Mouse (Mus musculus) midbrain, postnatal 0 days (tissue): ENCODE results near the gene Gpr180. TPM values are rescaled to one million over a fixed set of nuclear protein-coding genes. Genes with fewer than 3 reads are reported as not detected.

ENCODE experiments used
- ATAC-seq: fragments of 200-750 bp; cut with Nextera tagmentation; 2 replicates; pipeline ENCODE4 v1.8.0; 2017; ENCODE audit warnings: moderate number of reproducible peaks, mild to moderate bottlenecking, moderate TSS enrichment, moderate library complexity; ENCODE audit not compliant: low FRiP score
- DNase-seq: peaks from one replicate; pipeline ENCODE4 v3.0.0-alpha.2; 2015; ENCODE audit warnings: low spot score
- H3K27ac ChIP-seq: fragments of 300-500 bp; sonication (generic); 2 replicates; pipeline ENCODE4 v1.5.1; 2014; ENCODE audit warnings: low read depth, mild to moderate bottlenecking, low read length, mixed read lengths
- H3K27me3 ChIP-seq: fragments of 300-500 bp; sonication (generic); 2 replicates; pipeline ENCODE4 v1.6.1; 2014; ENCODE audit warnings: low read length, control low read depth, mixed read lengths; ENCODE audit not compliant: insufficient read depth
- H3K36me3 ChIP-seq: fragments of 300-500 bp; sonication (generic); 2 replicates; pipeline ENCODE4 v1.6.1; 2014; ENCODE audit warnings: low read length, control low read depth, mixed read lengths; ENCODE audit not compliant: insufficient read depth
- H3K4me1 ChIP-seq: fragments of 300-500 bp; sonication (generic); 2 replicates; pipeline ENCODE4 v1.6.1; 2014; ENCODE audit warnings: mild to moderate bottlenecking, control low read depth, antibody characterized with exemption, low read length, mixed read lengths; ENCODE audit not compliant: insufficient read depth
- H3K4me2 ChIP-seq: fragments of 300-500 bp; sonication (generic); 2 replicates; pipeline ENCODE4 v1.6.1; 2014; ENCODE audit warnings: low read depth, mild to moderate bottlenecking, low read length, mixed read lengths; ENCODE audit not compliant: poor library complexity, severe bottlenecking
- H3K4me3 ChIP-seq: fragments of 300-500 bp; sonication (generic); 2 replicates; pipeline ENCODE4 v1.5.1; 2014; ENCODE audit warnings: low read depth, mild to moderate bottlenecking, low read length, moderate library complexity
- H3K9ac ChIP-seq: fragments of 300-500 bp; sonication (generic); replicated peaks from 2 replicates; pipeline ENCODE4 v1.6.1; 2014; ENCODE audit warnings: mild to moderate bottlenecking, low read length, moderate library complexity, mixed read lengths; ENCODE audit not compliant: poor library complexity, severe bottlenecking
- H3K9me3 ChIP-seq: fragments of 300-500 bp; sonication (generic); 2 replicates; pipeline ENCODE4 v1.6.1; 2016; ENCODE audit warnings: low read length, control low read depth
- CTCF ChIP-seq: IDR thresholded peaks from 2 replicates; pipeline ENCODE4 v1.5.1; 2016; ENCODE audit warnings: antibody characterized with exemption, mild to moderate bottlenecking
- WGBS: fragments of 180-500 bp; shearing (Covaris S2); extraction: QIAGEN DNeasy Blood & Tissue Kit; methylation state at CpG from one replicate; pipeline ENCODE4 v1.1.7; 2014; 5-methylcytosine and 5-hydroxymethylcytosine counted together
- polyA plus RNA-seq: library from polyadenylated mRNA; unstranded; fragments of >200 nt; fragmentation: Nextera tagmentation; extraction: Ambion mirVana; gene quantifications from 2 replicates; pipeline ENCODE4 v1.2.1, GENCODE M21; 2015
- total RNA-seq: library from RNA; depleted of rRNA; stranded (reverse); fragments of >200 nt; gene quantifications from 2 replicates; pipeline ENCODE4 v1.2.3, GENCODE M21; 2014

The Gpr180 gene
- total and polyA plus RNA-seq, 2 experiments from 2014 or later = 49.3 to 62.3 TPM

DNA sequence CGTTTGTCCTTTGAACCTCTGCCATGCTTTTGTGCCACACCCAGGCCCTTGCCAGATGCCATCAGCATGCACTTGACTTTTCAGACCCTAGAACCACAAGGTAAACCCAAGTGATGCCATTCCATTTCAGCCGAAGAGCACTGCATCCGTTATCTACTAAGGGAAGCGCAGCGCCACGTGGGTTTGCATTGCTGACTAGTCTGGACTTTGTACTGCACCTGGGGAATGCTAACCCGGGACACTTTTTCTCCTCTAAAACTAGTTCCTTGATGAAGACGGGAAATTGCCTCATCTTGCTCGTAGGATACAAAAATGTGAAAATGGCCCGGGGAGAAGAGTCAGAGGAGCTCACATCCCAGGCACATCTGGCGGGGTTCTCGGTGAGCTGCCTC is 38.7 kb downstream of the Gpr180 start:
- TF ChIP-seq CTCF = no peak
- DNase-seq = no peak
- Histone ChIP-seq H3K4me1 (0 out of 2 replicates have a peak, but pooled peaks cover 3% of the 10 kb centered on the region), H3K27me3 (no peaks in the 10 kb centered on the region), H3K4me3 (no peak overlapping the region), H3K36me3 (no peaks in the 10 kb centered on the region), H3K4me2 (no peak overlapping the region), H3K27ac (no peak overlapping the region), H3K9me3 (no peaks in the 10 kb centered on the region), H3K9ac (no peak overlapping the region)
- ATAC-seq = no peak
- WGBS = 93% methylated on average over 12 of the region's 12 CpGs

DNA sequence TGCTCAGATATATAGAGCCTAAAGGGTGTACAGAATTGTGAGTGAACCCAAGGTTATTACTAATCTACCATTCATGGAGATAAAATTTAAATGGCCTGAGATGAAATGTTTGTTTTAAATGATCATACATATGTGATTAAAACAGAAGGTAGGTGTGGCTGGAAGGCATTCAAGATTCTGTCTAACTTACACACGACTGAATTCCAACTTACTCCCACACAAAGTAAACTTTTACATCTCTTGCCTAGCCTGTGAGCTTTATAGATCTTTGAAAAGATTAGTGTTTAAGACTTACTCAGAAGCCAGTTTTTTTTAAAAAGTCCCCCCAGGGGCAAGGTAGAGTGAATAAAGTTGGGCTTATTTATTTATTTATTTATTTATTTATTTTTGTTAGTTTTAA is 42.3 kb downstream of the Gpr180 start:
- 50% methylated on average over 1 of the region's 1 CpGs for WGBS
- H3K9me3 ChIP-seq = no peaks in the 10 kb centered on the region
- ATAC-seq = no peak
- 0 out of 2 replicates have a peak, but pooled peaks cover 3% of the 10 kb centered on the region for H3K4me1 ChIP-seq
- no peak overlapping the region for H3K9ac ChIP-seq
- no peak overlapping the region for H3K27ac ChIP-seq
- H3K4me3 ChIP-seq = no peak overlapping the region
- no peak for DNase-seq
- TF ChIP-seq CTCF = no peak
- no peaks in the 10 kb centered on the region for H3K27me3 ChIP-seq
- H3K4me2 ChIP-seq = no peak overlapping the region
- no peaks in the 10 kb centered on the region for H3K36me3 ChIP-seq

DNA sequence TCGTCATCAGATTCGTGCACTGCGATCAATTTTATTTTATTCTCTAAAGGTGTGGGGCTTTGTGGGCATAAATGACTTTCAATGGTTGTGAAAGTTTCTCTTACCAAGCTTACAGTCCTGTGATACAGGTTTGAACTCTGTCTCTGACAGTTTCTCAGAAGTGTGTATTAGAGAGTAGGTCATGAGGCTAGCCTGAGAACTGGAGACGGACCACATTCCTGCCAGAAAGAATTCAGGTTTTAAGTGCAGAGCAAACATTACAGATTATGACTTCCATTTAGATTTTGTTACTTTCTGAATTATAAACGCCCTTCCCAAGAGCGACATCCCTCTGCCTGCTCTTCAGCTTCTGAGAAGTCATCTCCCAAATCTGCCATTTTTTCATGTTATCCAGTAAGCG is 42.7 kb downstream of the Gpr180 start:
- Histone ChIP-seq H3K27ac (peak overlapping the region; percentile 70; the same call in 1 of the 2 replicates), H3K9me3 (no peaks in the 10 kb centered on the region), H3K9ac (peak overlapping the region; percentile 55; the same call in 1 of the 2 replicates), H3K27me3 (no peaks in the 10 kb centered on the region), H3K4me3 (peak overlapping the region; percentile 53), H3K4me1 (0 out of 2 replicates have a peak, but pooled peaks cover 3% of the 10 kb centered on the region), H3K36me3 (no peaks in the 10 kb centered on the region), H3K4me2 (peak overlapping the region; percentile 85)
- DNase-seq = no peak
- ATAC-seq = no peak
- 31% methylated on average over 7 of the region's 7 CpGs for WGBS
- no peak for TF ChIP-seq CTCF

DNA sequence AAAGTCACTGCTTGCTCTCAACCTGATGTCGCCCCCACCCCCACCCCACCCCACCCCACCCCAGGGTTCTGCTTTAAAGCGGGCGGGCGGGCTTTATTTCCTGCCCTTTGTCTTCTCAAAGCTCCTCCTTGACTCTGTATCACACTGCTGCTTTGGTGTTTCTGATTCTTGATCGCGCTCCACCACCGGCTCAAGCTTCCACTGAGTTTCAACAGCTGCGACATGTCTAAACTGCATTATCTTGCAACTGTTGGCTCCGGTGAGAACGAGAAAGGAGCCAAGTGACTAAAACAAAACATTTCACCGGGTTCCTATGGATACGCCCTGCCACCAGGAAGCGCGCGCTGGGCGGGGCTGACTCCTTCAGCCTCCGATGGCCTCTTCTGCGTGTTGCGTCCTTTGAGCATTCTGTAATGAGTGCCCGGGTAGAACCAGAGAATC is 43.2 kb downstream of the Gpr180 start:
- peak; percentile 81 for ATAC-seq
- peak; percentile 71 for DNase-seq
- peak overlapping the region; percentile 70 for H3K27ac ChIP-seq
- peak overlapping the region; percentile 55 for H3K9ac ChIP-seq
- peak overlapping the region; percentile 85 for H3K4me2 ChIP-seq
- no peaks in the 10 kb centered on the region for H3K9me3 ChIP-seq
- H3K36me3 ChIP-seq = no peaks in the 10 kb centered on the region
- H3K27me3 ChIP-seq = no peaks in the 10 kb centered on the region
- H3K4me3 ChIP-seq = peak overlapping the region; percentile 53
- 0% methylated on average over 20 of the region's 20 CpGs for WGBS
- H3K4me1 ChIP-seq = 0 out of 2 replicates have a peak, but pooled peaks cover 3% of the 10 kb centered on the region
- no peak for TF ChIP-seq CTCF

DNA sequence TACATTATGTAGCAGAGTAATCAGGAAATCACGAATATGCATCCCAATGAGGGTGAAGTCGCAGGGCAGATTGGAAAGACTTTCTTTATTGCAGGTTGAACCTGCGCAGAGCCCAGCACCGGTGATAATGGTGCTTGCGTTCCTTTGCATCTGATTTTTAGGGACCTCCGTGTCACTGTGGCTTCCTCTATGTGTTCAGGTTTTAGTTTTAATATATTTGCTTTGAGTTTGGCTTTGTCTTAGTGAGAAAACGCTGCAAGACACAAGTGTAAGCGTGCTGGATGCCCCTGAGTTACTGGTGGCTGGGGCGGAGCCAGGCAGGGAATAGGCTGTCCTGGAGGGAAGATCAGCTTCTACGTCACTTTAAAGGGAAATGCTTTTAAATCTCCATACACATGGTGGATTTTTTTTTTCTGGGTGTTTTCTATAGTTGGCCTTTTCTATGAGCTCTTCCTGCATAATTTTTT is 43.8 kb downstream of the Gpr180 start:
- DNase-seq (peak; percentile 82), ATAC-seq (peak; percentile 87)
- peak overlapping the region; percentile 53 for H3K4me3 ChIP-seq
- H3K9ac ChIP-seq = peak overlapping the region; percentile 55
- H3K27me3 ChIP-seq = no peaks in the 10 kb centered on the region
- peak overlapping the region; percentile 70 for H3K27ac ChIP-seq
- H3K4me1 ChIP-seq = 0 out of 2 replicates have a peak, but pooled peaks cover 3% of the 10 kb centered on the region
- WGBS = 1% methylated on average over 10 of the region's 10 CpGs
- no peak for TF ChIP-seq CTCF
- no peaks in the 10 kb centered on the region for H3K36me3 ChIP-seq
- peak overlapping the region; percentile 85 for H3K4me2 ChIP-seq
- no peaks in the 10 kb centered on the region for H3K9me3 ChIP-seq

DNA sequence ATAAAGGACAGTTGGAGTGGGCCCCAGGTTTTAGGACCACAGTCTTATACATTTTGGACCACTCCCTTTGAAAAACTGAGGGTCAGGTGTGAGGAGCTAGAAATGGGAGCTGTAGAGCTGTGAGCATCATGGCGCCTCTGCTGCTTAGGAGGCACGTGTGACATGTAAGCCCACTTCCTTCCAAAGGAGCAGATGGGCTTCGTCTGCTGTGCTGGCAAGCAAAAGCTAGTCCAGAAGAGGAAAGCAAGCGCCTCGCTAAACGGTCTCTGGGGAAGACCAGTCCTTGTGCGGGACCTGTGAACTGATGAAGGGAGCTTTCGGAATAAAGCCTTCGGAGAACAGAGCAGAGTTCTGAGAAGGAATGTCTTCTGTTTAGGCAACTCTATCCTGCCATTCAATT is 54.5 kb downstream of the Gpr180 start:
- Histone ChIP-seq H3K4me2 (no peak overlapping the region), H3K9me3 (no peaks in the 10 kb centered on the region), H3K36me3 (no peaks in the 10 kb centered on the region), H3K4me3 (no peak overlapping the region), H3K27ac (no peak overlapping the region), H3K27me3 (0 out of 2 replicates have a peak, but pooled peaks cover 7% of the 10 kb centered on the region), H3K9ac (no peak overlapping the region), H3K4me1 (no peaks in the 10 kb centered on the region)
- WGBS = 92% methylated on average over 9 of the region's 9 CpGs
- DNase-seq (peak; percentile 30), ATAC-seq (no peak)
- no peak for TF ChIP-seq CTCF
